Mouse (Mus musculus) CD4-positive naive resting alpha-beta T cell, adult 57 days (primary cell): ENCODE data around the gene Eya2. TPM values are rescaled to one million over a fixed set of nuclear protein-coding genes. Genes with fewer than 3 reads are reported as not detected.

Source experiments
- total RNA-seq: library from RNA; stranded (reverse); gene quantifications from one replicate; pipeline ENCODE4 v1.2.4, GENCODE M21; 2023

Gene Eya2
- 14.5 TPM for total RNA-seq

DNA sequence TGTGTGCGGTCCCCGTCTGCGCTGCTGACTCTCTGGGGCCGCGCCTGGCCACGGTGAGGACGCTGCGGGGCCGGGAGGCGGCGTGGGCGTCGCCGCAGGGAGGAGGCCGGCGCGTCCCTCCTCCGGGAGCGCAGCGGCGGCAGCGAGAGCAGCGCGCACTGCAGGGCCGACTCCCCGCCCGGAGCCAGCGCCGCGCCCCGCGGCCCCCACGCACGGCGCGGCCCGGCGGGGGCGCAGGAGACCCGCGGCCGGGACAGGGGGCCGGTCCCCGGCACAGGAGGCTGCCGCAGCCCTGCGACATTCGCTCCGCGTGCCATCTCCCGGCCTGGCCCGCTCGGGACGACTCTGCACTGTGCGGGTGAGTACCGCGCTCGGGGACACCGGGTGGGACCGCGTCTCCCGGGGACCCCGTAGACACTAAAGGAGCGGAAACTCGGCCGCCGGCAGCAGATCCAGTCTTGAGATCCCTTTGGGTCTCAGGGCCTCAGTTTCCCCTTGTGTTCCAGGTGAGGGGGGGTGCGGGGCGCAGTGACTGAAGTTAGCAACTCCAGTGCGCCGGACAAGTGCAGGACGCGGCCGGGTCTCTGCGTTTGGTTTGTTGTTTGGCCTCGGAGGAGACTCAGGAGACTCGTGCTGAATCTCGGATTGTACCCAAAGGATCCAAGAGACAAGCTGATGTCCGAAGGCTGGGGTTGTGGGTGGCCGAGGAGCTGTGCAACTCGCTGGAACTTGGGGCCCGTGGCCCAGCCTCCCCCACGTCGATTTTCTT is at the start of gene Eya2:
Gene Eya2 (plus strand): TSS at position 126 of the 769 bp plus-strand sequence.

Other genes with a start within 250 kb of the Eya2 start
- gene Zfp663, start 226.3 kb upstream of the Eya2 start, total RNA-seq = not detected
- 0.15 TPM for gene Zfp334, start 206.8 kb upstream of the Eya2 start, total RNA-seq
- not detected for gene Ocstamp, start 194.6 kb upstream of the Eya2 start, total RNA-seq
- gene Slc13a3, start 121.8 kb upstream of the Eya2 start, total RNA-seq = not detected
- gene Trp53rka, start 101.7 kb upstream of the Eya2 start, total RNA-seq = 16.9 TPM
- gene Slc2a10, start 91.2 kb upstream of the Eya2 start, total RNA-seq = not detected